Mouse (Mus musculus): ENCODE measurements around the gene Sprr2e. TPM values are rescaled to one million over a fixed set of nuclear protein-coding genes. Genes with fewer than 3 reads are reported as not detected.

Sprr2e gene
- total RNA-seq (2018; cell fraction: chromatin; rRNA removed): not detected
- total RNA-seq (2018; cell fraction: cytosol; rRNA removed): not detected
- total RNA-seq (2018; cell fraction: nucleus; rRNA removed): not detected
- polyA plus RNA-seq (2018): not detected in 3 replicates

DNA sequence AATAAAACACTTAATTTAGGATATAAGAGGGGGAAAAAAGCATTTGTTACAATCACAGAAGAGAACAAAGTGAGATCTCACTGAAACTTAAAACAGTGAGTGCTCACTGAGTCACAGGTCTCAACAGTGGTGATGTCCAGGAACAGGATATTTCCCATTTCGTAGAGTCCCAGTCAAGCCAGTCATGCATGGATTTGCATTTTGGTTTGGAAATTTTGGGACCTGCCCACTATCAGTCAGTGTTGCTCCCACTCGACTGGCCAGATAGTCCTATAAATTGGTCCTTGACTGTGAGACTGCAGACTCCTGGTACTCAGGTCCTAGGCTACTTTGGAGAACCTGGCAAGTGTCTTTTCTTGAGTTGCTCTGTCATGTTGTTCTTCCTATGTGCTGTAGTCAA, at the start of gene Sprr2e:
Sprr2e (plus strand) TSS at position 301 of the 400 bp plus-strand sequence.
- H3K36me3 ChIP-seq (ENCODE audit: inconsistent target): no peaks in the 10 kb centered on the region
- no peak within 1 kb of the TSS for H3K4me3 ChIP-seq (ENCODE audit: inconsistent target)
- H3K79me2 ChIP-seq (ENCODE audit: inconsistent target): no peaks in the 10 kb centered on the region
- H3K27ac ChIP-seq: no peak within 1 kb of the TSS
- WGBS (ENCODE audit: missing documents): 80% methylated on average over 2 of the region's 2 CpGs

DNA sequence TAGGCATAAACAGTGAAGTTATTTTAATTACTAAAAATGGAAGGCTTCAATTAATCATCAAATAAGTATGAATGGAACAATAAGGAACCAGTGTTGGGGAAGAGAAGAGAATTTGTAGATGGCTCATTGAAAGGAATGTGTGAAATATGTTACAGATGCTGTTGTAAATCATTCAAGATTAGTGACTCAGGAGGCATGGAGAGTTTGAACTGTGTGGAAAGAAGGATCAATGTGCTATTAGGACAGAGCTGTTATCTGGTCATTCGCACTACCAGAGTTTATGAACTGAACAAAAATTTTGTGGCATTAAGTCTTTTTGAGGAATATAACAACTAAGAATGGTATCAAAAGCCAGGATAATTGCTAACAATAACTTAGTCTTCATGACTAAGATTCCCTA, 44.5 kb upstream of the Sprr2e start:
- H3K79me2 ChIP-seq (ENCODE audit: inconsistent target): no peaks in the 10 kb centered on the region
- no peak overlapping the region for H3K4me3 ChIP-seq (ENCODE audit: inconsistent target)
- no peaks in the 10 kb centered on the region for H3K36me3 ChIP-seq (ENCODE audit: inconsistent target)
- no peak overlapping the region for H3K27ac ChIP-seq
- 88% methylated on average over 1 of the region's 1 CpGs for WGBS (ENCODE audit: missing documents)

- Histone ChIP-seq H3K36me3 (ENCODE audit: inconsistent target) (no peaks in the 10 kb centered on the region), H3K79me2 (ENCODE audit: inconsistent target) (no peaks in the 10 kb centered on the region), H3K27ac (no peak within 1 kb of the TSS), H3K4me3 (ENCODE audit: inconsistent target) (no peak within 1 kb of the TSS)
- WGBS (ENCODE audit: missing documents): 81% methylated on average over 2 of the region's 2 CpGs
Measured at GRCm38 (mm10) chr3:92316320-92316719, 35.6 kb upstream of the Sprr2e start, which contains the start of gene Sprr2b. TSS of gene Sprr2b (plus strand) at chr3:92316620.

GRCm38 (mm10) chr3:92317384-92317783, 34.6 kb upstream of the Sprr2e start:
- H3K27ac ChIP-seq: no peak overlapping the region
- H3K4me3 ChIP-seq (ENCODE audit: inconsistent target): no peak overlapping the region
- no peaks in the 10 kb centered on the region for H3K36me3 ChIP-seq (ENCODE audit: inconsistent target)
- no peaks in the 10 kb centered on the region for H3K79me2 ChIP-seq (ENCODE audit: inconsistent target)
- 82% methylated on average over 2 of the region's 2 CpGs for WGBS (ENCODE audit: missing documents)

DNA sequence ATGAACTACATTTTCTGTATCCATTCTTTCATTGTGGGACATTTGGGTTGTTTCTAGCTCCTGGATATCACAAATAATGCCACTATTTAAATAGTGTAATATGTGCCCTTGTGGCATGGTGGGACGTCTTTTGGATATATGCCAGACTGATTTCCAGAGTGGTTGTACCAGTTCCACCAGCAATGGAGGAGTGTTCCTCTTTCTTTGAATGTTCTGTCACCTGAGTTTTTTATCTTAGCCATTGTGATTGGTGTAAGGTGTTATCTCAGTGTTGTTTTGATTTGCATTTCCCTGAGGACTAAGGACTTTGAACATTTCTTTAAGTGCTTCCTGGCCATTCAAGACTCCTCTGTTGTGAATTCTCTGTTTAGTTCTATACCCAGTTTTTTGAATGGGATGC, 15.7 kb upstream of the Sprr2e start:
- H3K27ac ChIP-seq: no peak overlapping the region
- WGBS (ENCODE audit: missing documents): 91% methylated on average over 1 of the region's 1 CpGs
- H3K4me3 ChIP-seq (ENCODE audit: inconsistent target): no peak overlapping the region
- H3K79me2 ChIP-seq (ENCODE audit: inconsistent target): no peaks in the 10 kb centered on the region
- H3K36me3 ChIP-seq (ENCODE audit: inconsistent target): no peaks in the 10 kb centered on the region

- WGBS (ENCODE audit: missing documents): 93% methylated on average over 5 of the region's 5 CpGs
Measured at GRCm38 (mm10) chr3:92338840-92339239, 13.1 kb upstream of the Sprr2e start, which contains the start of gene Sprr2d. TSS of gene Sprr2d (plus strand) at chr3:92339140.

GRCm38 (mm10) chr3:92361619-92362018, 9.7 kb downstream of the Sprr2e start:
- no peaks in the 10 kb centered on the region for H3K36me3 ChIP-seq (ENCODE audit: inconsistent target)
- H3K27ac ChIP-seq: no peak overlapping the region
- H3K4me3 ChIP-seq (ENCODE audit: inconsistent target): no peak overlapping the region
- no peaks in the 10 kb centered on the region for H3K79me2 ChIP-seq (ENCODE audit: inconsistent target)

More at GRCm38 (mm10) chr3:92338840-92339239, 13.1 kb upstream of the Sprr2e start, which contains the start of gene Sprr2d:
- no peaks in the 10 kb centered on the region for H3K36me3 ChIP-seq (ENCODE audit: inconsistent target)
- H3K27ac ChIP-seq: no peak within 1 kb of the TSS
- H3K4me3 ChIP-seq (ENCODE audit: inconsistent target): no peak within 1 kb of the TSS
- H3K79me2 ChIP-seq (ENCODE audit: inconsistent target): no peaks in the 10 kb centered on the region

GRCm38 (mm10) chr3:92364887-92365286, 12.9 kb downstream of the Sprr2e start, which contains the start of gene Sprr2f:
TSS of gene Sprr2f (plus strand) at chr3:92365187.
- no peaks in the 10 kb centered on the region for H3K79me2 ChIP-seq (ENCODE audit: inconsistent target)
- H3K4me3 ChIP-seq (ENCODE audit: inconsistent target): no peak within 1 kb of the TSS
- H3K27ac ChIP-seq: no peak within 1 kb of the TSS
- H3K36me3 ChIP-seq (ENCODE audit: inconsistent target): no peaks in the 10 kb centered on the region
- WGBS (ENCODE audit: missing documents): 81% methylated on average over 3 of the region's 3 CpGs

- Histone ChIP-seq H3K36me3 (ENCODE audit: inconsistent target) (no peaks in the 10 kb centered on the region), H3K79me2 (ENCODE audit: inconsistent target) (no peaks in the 10 kb centered on the region), H3K4me3 (ENCODE audit: inconsistent target) (no peak overlapping the region), H3K27ac (no peak overlapping the region)
- WGBS (ENCODE audit: missing documents): 69% methylated on average over 2 of the region's 2 CpGs
Measured at GRCm38 (mm10) chr3:92373613-92374012, 21.7 kb downstream of the Sprr2e start.

GRCm38 (mm10) chr3:92385385-92385784, 33.4 kb downstream of the Sprr2e start, which contains the start of gene Sprr2h:
TSS of gene Sprr2h (plus strand) at chr3:92385685.
- H3K27ac ChIP-seq: no peak within 1 kb of the TSS
- H3K4me3 ChIP-seq (ENCODE audit: inconsistent target): no peak within 1 kb of the TSS
- WGBS (ENCODE audit: missing documents): 60% methylated on average over 1 of the region's 1 CpGs
- H3K79me2 ChIP-seq (ENCODE audit: inconsistent target): no peaks in the 10 kb centered on the region
- H3K36me3 ChIP-seq (ENCODE audit: inconsistent target): no peaks in the 10 kb centered on the region

DNA sequence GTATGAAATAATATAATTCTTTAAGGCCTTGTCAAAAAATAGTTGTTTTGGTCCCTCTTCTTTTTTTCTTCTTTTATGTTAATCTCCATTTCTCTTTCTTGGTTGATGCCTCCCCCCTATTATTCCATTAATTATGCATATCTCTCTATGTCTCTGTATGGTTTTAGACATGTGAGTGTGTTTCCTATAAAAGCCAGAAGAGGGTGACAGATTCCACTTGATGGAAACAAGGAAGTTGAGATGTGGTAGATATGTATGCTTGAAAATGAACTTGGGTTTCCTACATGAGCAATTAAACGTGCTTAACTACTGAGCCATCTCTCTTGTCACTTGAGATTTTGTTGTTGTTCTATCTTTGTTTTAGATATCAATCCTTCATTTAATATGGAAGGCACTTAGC, 42.4 kb downstream of the Sprr2e start:
- 0% methylated on average over 1 of the region's 1 CpGs for whole genome bisulfite sequencing (ENCODE audit: missing documents)
- H3K4me3 ChIP-seq (ENCODE audit: inconsistent target): no peak overlapping the region
- H3K79me2 ChIP-seq (ENCODE audit: inconsistent target): no peaks in the 10 kb centered on the region
- H3K27ac ChIP-seq: no peak overlapping the region
- no peaks in the 10 kb centered on the region for H3K36me3 ChIP-seq (ENCODE audit: inconsistent target)

Other genes starting within 250 kb of the Sprr2e start
- gene Prr9, start 228.2 kb upstream of the Sprr2e start, polyA plus RNA-seq (2018): not detected in 3 replicates
- not detected in 3 replicates for gene Lelp1, start 209.4 kb upstream of the Sprr2e start, polyA plus RNA-seq (2018)
- gene Sprr2a1, start 136.3 kb upstream of the Sprr2e start, polyA plus RNA-seq (2018): not detected in 3 replicates
- gene Sprr2a2, start 136.2 kb upstream of the Sprr2e start, polyA plus RNA-seq (2018): not detected in 3 replicates
- not detected in 3 replicates for gene Sprr2a3, start 66.7 kb upstream of the Sprr2e start, polyA plus RNA-seq (2018)
- gene Sprr2b, start 35.5 kb upstream of the Sprr2e start, polyA plus RNA-seq (2018): not detected in 3 replicates
- not detected in 3 replicates for gene Sprr2d, start 13.0 kb upstream of the Sprr2e start, polyA plus RNA-seq (2018)
- not detected in 3 replicates for gene Sprr2f, start 13.0 kb downstream of the Sprr2e start, polyA plus RNA-seq (2018)
- gene Sprr2h, start 33.5 kb downstream of the Sprr2e start, polyA plus RNA-seq (2018): not detected in 3 replicates
- gene Sprr2i, start 55.8 kb downstream of the Sprr2e start, polyA plus RNA-seq (2018): not detected in 3 replicates
- not detected in 3 replicates for gene Sprr2j-ps, start 65.9 kb downstream of the Sprr2e start, polyA plus RNA-seq (2018)
- gene Gm9774, start 77.3 kb downstream of the Sprr2e start, polyA plus RNA-seq (2018): 0.59 to 4.8 TPM (median 3.2 TPM) in 3 replicates
- gene Sprr2k, start 80.4 kb downstream of the Sprr2e start, polyA plus RNA-seq (2018): not detected in 3 replicates
- not detected in 3 replicates for gene Sprr1b, start 86.6 kb downstream of the Sprr2e start, polyA plus RNA-seq (2018)
- not detected in 3 replicates for gene Sprr3, start 106.6 kb downstream of the Sprr2e start, polyA plus RNA-seq (2018)
- not detected in 3 replicates for gene Sprr1a, start 133.8 kb downstream of the Sprr2e start, polyA plus RNA-seq (2018)
- gene Sprr4, start 148.3 kb downstream of the Sprr2e start, polyA plus RNA-seq (2018): not detected in 3 replicates
- gene 2310046K23Rik, start 182.4 kb downstream of the Sprr2e start, polyA plus RNA-seq (2018): not detected in 3 replicates
- gene Ivl, start 221.6 kb downstream of the Sprr2e start, polyA plus RNA-seq (2018): not detected in 3 replicates
- not detected in 3 replicates for gene Smcp, start 236.9 kb downstream of the Sprr2e start, polyA plus RNA-seq (2018)

Data from macrophage (primary cell).